Mouse (Mus musculus) heart, postnatal 0 days (tissue): ENCODE measurements around the gene Gm9837. TPM values are rescaled to one million over a fixed set of nuclear protein-coding genes. Genes with fewer than 3 reads are reported as not detected.

Source experiments
- ATAC-seq: fragments of 200-750 bp; cut with Nextera tagmentation; 2 replicates; pipeline ENCODE4 v1.8.0; 2017; ENCODE audit warnings: low read depth, moderate number of reproducible peaks, moderate library complexity; ENCODE audit not compliant: insufficient read depth
- DNase-seq: peaks from one replicate; pipeline ENCODE4 v3.0.0-alpha.2; 2016; ENCODE audit warnings: low spot score
- H3K27ac ChIP-seq: fragments of 300-500 bp; sonication (generic); 2 replicates; pipeline ENCODE4 v1.5.1; 2014; ENCODE audit warnings: low read depth, mild to moderate bottlenecking
- H3K27me3 ChIP-seq: fragments of 300-500 bp; sonication (generic); 2 replicates; pipeline ENCODE4 v1.6.1; 2014; ENCODE audit warnings: low read length, mixed read lengths; ENCODE audit not compliant: control insufficient read depth, insufficient read depth
- H3K36me3 ChIP-seq: fragments of 300-500 bp; sonication (generic); replicated peaks from 2 replicates; pipeline ENCODE4 v1.6.1; 2014; ENCODE audit warnings: low read length, mixed read lengths; ENCODE audit not compliant: control insufficient read depth, insufficient read depth
- H3K4me1 ChIP-seq: fragments of 300-500 bp; sonication (generic); 2 replicates; pipeline ENCODE4 v1.6.1; 2014; ENCODE audit warnings: antibody characterized with exemption; ENCODE audit not compliant: control insufficient read depth, insufficient read depth
- H3K4me2 ChIP-seq: fragments of 300-500 bp; sonication (generic); 2 replicates; pipeline ENCODE4 v1.6.1; 2014; ENCODE audit warnings: low read depth, mild to moderate bottlenecking, low read length, moderate library complexity
- H3K4me3 ChIP-seq: fragments of 300-500 bp; sonication (generic); 2 replicates; pipeline ENCODE4 v1.5.1; 2014; ENCODE audit warnings: low read depth, low read length
- H3K9ac ChIP-seq: fragments of 300-500 bp; sonication (generic); replicated peaks from 2 replicates; pipeline ENCODE4 v1.6.1; 2014; ENCODE audit warnings: low read depth, low read length, mixed read lengths
- H3K9me3 ChIP-seq: fragments of 300-500 bp; sonication (generic); replicated peaks from 2 replicates; pipeline ENCODE4 v1.6.1; 2016; ENCODE audit warnings: low read length; ENCODE audit not compliant: control insufficient read depth
- CTCF ChIP-seq: IDR thresholded peaks from 2 replicates; pipeline ENCODE4 v1.5.1; 2016; ENCODE audit warnings: antibody characterized with exemption, control low read depth, low read depth
- EP300 ChIP-seq: IDR thresholded peaks from 2 replicates; pipeline ENCODE4 v1.6.1; 2016; ENCODE audit warnings: antibody characterized with exemption, low read depth
- WGBS: fragments of 180-500 bp; shearing (Covaris S2); extraction: QIAGEN DNeasy Blood & Tissue Kit; methylation state at CpG from one replicate; pipeline ENCODE4 v1.1.7; 2014; 5-methylcytosine and 5-hydroxymethylcytosine counted together
- polyA plus RNA-seq: library from polyadenylated mRNA; unstranded; fragments of >200 nt; fragmentation: Nextera tagmentation; extraction: Ambion mirVana; gene quantifications from 2 replicates; pipeline ENCODE4 v1.2.1, GENCODE M21; 2015
- total RNA-seq: library from RNA; depleted of rRNA; stranded (reverse); fragments of >200 nt; gene quantifications from 2 replicates; pipeline ENCODE4 v1.2.3, GENCODE M21; 2014; ENCODE audit warnings: low replicate concordance; rRNA removed

Gene Gm9837
- total and polyA plus RNA-seq, 2 experiments from 2014 or later = not detected

GRCm38 (mm10) chr11:53425711-53426255 is 44.5 kb downstream of the Gm9837 start:
- Histone ChIP-seq H3K4me3 (no peak overlapping the region), H3K27me3 (no peaks in the 10 kb centered on the region), H3K4me1 (no peaks in the 10 kb centered on the region), H3K27ac (no peak overlapping the region), H3K9me3 (no peaks in the 10 kb centered on the region), H3K4me2 (no peak overlapping the region), H3K36me3 (peaks cover 17% of the 10 kb centered on the region), H3K9ac (no peak overlapping the region)
- 71% methylated on average over 6 of the region's 6 CpGs for WGBS
- TF ChIP-seq EP300 (no peak), CTCF (no peak)
- DNase-seq = no peak
- ATAC-seq = no peak

- H3K27ac ChIP-seq = no peak overlapping the region
- H3K9ac ChIP-seq = no peak overlapping the region
- no peak for TF ChIP-seq EP300
- TF ChIP-seq CTCF = no peak
- 31% methylated on average over 3 of the region's 3 CpGs for WGBS
- no peak overlapping the region for H3K4me3 ChIP-seq
- no peaks in the 10 kb centered on the region for H3K4me1 ChIP-seq
- DNase-seq (no peak), ATAC-seq (no peak)
- no peaks in the 10 kb centered on the region for H3K27me3 ChIP-seq
- no peaks in the 10 kb centered on the region for H3K9me3 ChIP-seq
- no peak overlapping the region for H3K4me2 ChIP-seq
- peaks cover 20% of the 10 kb centered on the region for H3K36me3 ChIP-seq
Measured at GRCm38 (mm10) chr11:53425251-53425650, 45.0 kb downstream of the Gm9837 start.

- Histone ChIP-seq H3K27ac (no peak overlapping the region), H3K4me1 (no peaks in the 10 kb centered on the region), H3K27me3 (no peaks in the 10 kb centered on the region), H3K4me2 (no peak overlapping the region), H3K9ac (no peak overlapping the region), H3K4me3 (no peak overlapping the region), H3K9me3 (no peaks in the 10 kb centered on the region), H3K36me3 (peaks cover 24% of the 10 kb centered on the region)
- TF ChIP-seq EP300 (no peak), CTCF (no peak)
- WGBS = 47% methylated on average over 2 of the region's 2 CpGs
- DNase-seq (no peak), ATAC-seq (no peak)
Measured at GRCm38 (mm10) chr11:53424826-53425225, 45.5 kb downstream of the Gm9837 start.

- no peak for DNase-seq
- H3K27me3 ChIP-seq = no peaks in the 10 kb centered on the region
- no peak within 1 kb of the TSS for H3K27ac ChIP-seq
- peaks cover 29% of the 10 kb centered on the region for H3K36me3 ChIP-seq
- no peak for TF ChIP-seq EP300
- ATAC-seq = no peak
- no peaks in the 10 kb centered on the region for H3K4me1 ChIP-seq
- 48% methylated on average over 4 of the region's 4 CpGs for WGBS
- H3K9me3 ChIP-seq = no peaks in the 10 kb centered on the region
- no peak within 1 kb of the TSS for H3K4me3 ChIP-seq
- H3K4me2 ChIP-seq = no peak within 1 kb of the TSS
- no peak within 1 kb of the TSS for H3K9ac ChIP-seq
Measured at GRCm38 (mm10) chr11:53423036-53423435, 47.2 kb downstream of the Gm9837 start, which contains the start of gene Leap2. Gene Leap2 (minus strand): TSS chr11:53423170.

Other genes starting within 250 kb of the Gm9837 start
- gene Hspa4, start 170.0 kb downstream of the Gm9837 start, total RNA-seq = 54.0 and 64.3 TPM in 2 replicates
- gene Hspa4, start 170.0 kb downstream of the Gm9837 start, polyA plus RNA-seq = 59.0 and 75.6 TPM in 2 replicates
- 1.2 TPM in 1 of 2 replicates, not detected in the other for gene Zcchc10, start 145.8 kb downstream of the Gm9837 start, total RNA-seq
- 15.3 and 15.4 TPM in 2 replicates for gene Zcchc10, start 145.8 kb downstream of the Gm9837 start, polyA plus RNA-seq
- 59.6 and 70.1 TPM in 2 replicates for gene Aff4, start 119.6 kb downstream of the Gm9837 start, total RNA-seq
- gene Aff4, start 119.6 kb downstream of the Gm9837 start, polyA plus RNA-seq = 27.6 and 36.0 TPM in 2 replicates
- gene Leap2, start 47.3 kb downstream of the Gm9837 start, total RNA-seq = not detected in 2 replicates
- gene Leap2, start 47.3 kb downstream of the Gm9837 start, polyA plus RNA-seq = not detected in 2 replicates
- gene Uqcrq, start 39.6 kb downstream of the Gm9837 start, total RNA-seq = 76.4 and 97.1 TPM in 2 replicates
- 3,062 and 3,250 TPM in 2 replicates for gene Uqcrq, start 39.6 kb downstream of the Gm9837 start, polyA plus RNA-seq
- 0.08 and 0.95 TPM in 2 replicates for gene Gdf9, start 39.5 kb downstream of the Gm9837 start, total RNA-seq
- 0.79 and 1.1 TPM in 2 replicates for gene Gdf9, start 39.5 kb downstream of the Gm9837 start, polyA plus RNA-seq
- not detected in 2 replicates for gene Gm10447, start 13.4 kb downstream of the Gm9837 start, total RNA-seq
- 0.04 TPM in 1 of 2 replicates, not detected in the other for gene Gm10447, start 13.4 kb downstream of the Gm9837 start, polyA plus RNA-seq
- gene Shroom1, start 13.3 kb downstream of the Gm9837 start, total RNA-seq = 1.4 and 2.9 TPM in 2 replicates
- gene Shroom1, start 13.3 kb downstream of the Gm9837 start, polyA plus RNA-seq = 0.40 and 0.41 TPM in 2 replicates
- gene Gm9945, start 9.7 kb upstream of the Gm9837 start, total RNA-seq = not detected in 2 replicates
- gene Gm9945, start 9.7 kb upstream of the Gm9837 start, polyA plus RNA-seq = not detected in 2 replicates
- not detected in 2 replicates for gene Sowaha, start 9.8 kb upstream of the Gm9837 start, total RNA-seq
- 0.04 and 0.08 TPM in 2 replicates for gene Sowaha, start 9.8 kb upstream of the Gm9837 start, polyA plus RNA-seq
- 47.1 and 55.8 TPM in 2 replicates for gene Sept8, start 48.8 kb upstream of the Gm9837 start, total RNA-seq
- 10.3 and 11.5 TPM in 2 replicates for gene Sept8, start 48.8 kb upstream of the Gm9837 start, polyA plus RNA-seq
- 6.1 and 17.5 TPM in 2 replicates for gene Kif3a, start 96.9 kb upstream of the Gm9837 start, total RNA-seq
- 23.7 and 24.3 TPM in 2 replicates for gene Kif3a, start 96.9 kb upstream of the Gm9837 start, polyA plus RNA-seq
- not detected in 2 replicates for gene Il4, start 148.2 kb upstream of the Gm9837 start, total RNA-seq
- 0.30 TPM in 1 of 2 replicates, not detected in the other for gene Il4, start 148.2 kb upstream of the Gm9837 start, polyA plus RNA-seq
- not detected in 2 replicates for gene Il13, start 164.2 kb upstream of the Gm9837 start, total RNA-seq
- gene Il13, start 164.2 kb upstream of the Gm9837 start, polyA plus RNA-seq = not detected in 2 replicates
- 4.6 and 5.9 TPM in 2 replicates for gene Rad50, start 236.8 kb upstream of the Gm9837 start, total RNA-seq
- gene Rad50, start 236.8 kb upstream of the Gm9837 start, polyA plus RNA-seq = 13.5 and 14.9 TPM in 2 replicates